Mouse (Mus musculus) CH12.LX (cell line): ENCODE results near the gene Fam13c.

ENCODE experiments used
- EP300 ChIP-seq: IDR thresholded peaks from 2 replicates; pipeline ENCODE4 v1.6.1; 2011; ENCODE audit warnings: low read length, improper control_type of control experiment
- KAT2A ChIP-seq: IDR thresholded peaks from 2 replicates; pipeline ENCODE4 v1.6.1; 2012; ENCODE audit warnings: low read length, improper control_type of control experiment, inconsistent platforms; ENCODE audit not compliant: insufficient replicate concordance
- MXI1 ChIP-seq: IDR thresholded peaks from 2 replicates; pipeline ENCODE4 v1.6.1; 2011; ENCODE audit warnings: mild to moderate bottlenecking, low read depth, low read length, improper control_type of control experiment
- MYC ChIP-seq: IDR thresholded peaks from 2 replicates; pipeline ENCODE4 v1.6.1; 2011; ENCODE audit warnings: low read depth, mild to moderate bottlenecking, improper control_type of control experiment, low read length
- POLR2A ChIP-seq: IDR thresholded peaks from 2 replicates; pipeline ENCODE4 v1.6.1; 2011; ENCODE audit warnings: low read depth, mild to moderate bottlenecking, improper control_type of control experiment, low read length
- POLR2AphosphoS2 ChIP-seq: IDR thresholded peaks from 2 replicates; pipeline ENCODE4 v1.6.1; 2011; ENCODE audit warnings: low read depth, low read length, improper control_type of control experiment
- RAD21 ChIP-seq: IDR thresholded peaks from 2 replicates; pipeline ENCODE4 v1.6.1; 2011; ENCODE audit warnings: low read depth, mild to moderate bottlenecking, low read length, improper control_type of control experiment, moderate library complexity
- RCOR1 ChIP-seq: conservative IDR thresholded peaks from 2 replicates; pipeline ENCODE4 v1.6.1; 2012; ENCODE audit warnings: low read depth, mild to moderate bottlenecking, inconsistent platforms, low read length, improper control_type of control experiment
- TCF12 ChIP-seq: IDR thresholded peaks from 2 replicates; pipeline ENCODE4 v1.6.1; 2014; ENCODE audit warnings: low read depth, mild to moderate bottlenecking, inconsistent platforms, low read length, improper control_type of control experiment
- ZMIZ1 ChIP-seq: IDR thresholded peaks from 2 replicates; pipeline ENCODE4 v1.6.1; 2012; ENCODE audit warnings: low read depth, mild to moderate bottlenecking, inconsistent platforms, low read length, improper control_type of control experiment

GRCm38 (mm10) chr10:70493891-70494290 lies 53.6 kb downstream of the Fam13c start:
- TF ChIP-seq TCF12 = no peak
- TF ChIP-seq POLR2AphosphoS2 = no peak
- no peak for TF ChIP-seq MXI1
- no peak for TF ChIP-seq EP300
- TF ChIP-seq MYC = no peak
- TF ChIP-seq ZMIZ1 = no peak
- no peak for TF ChIP-seq KAT2A
- TF ChIP-seq POLR2A = no peak
- no peak for TF ChIP-seq RCOR1
- TF ChIP-seq RAD21 = no peak
